Mouse (Mus musculus): ENCODE data around the gene Tsc22d1. TPM values are rescaled to one million over a fixed set of nuclear protein-coding genes. Genes with fewer than 3 reads are reported as not detected.

The Tsc22d1 gene
- polyA plus RNA-seq, 1 experiment from 2014 or later, result 547 TPM

DNA sequence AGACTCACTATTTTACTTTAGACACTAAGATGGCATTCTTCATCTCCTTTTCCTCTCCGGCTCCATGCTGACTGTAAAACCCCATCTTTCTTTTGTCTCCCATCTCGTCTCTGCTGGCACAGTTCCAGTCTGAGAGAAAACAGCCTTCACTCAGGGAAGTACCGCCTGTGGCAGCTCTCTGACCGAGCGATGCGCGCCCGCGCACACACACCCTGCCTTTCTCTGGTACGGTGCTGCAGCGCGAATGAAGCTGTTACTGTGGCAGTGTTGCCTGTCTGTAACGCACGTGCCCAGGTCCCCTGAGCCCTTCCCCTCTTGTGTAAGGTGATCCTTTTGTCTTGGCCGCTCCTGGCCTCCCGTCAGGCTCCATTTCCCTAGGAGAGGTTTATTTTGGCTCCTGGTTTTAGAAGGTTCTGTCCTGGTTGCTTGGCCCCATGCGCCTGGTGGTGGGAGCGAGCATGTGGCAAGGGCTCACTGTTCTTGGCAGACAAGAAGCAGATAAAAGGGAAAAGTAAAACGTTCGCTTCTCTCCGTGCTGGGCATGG is 11.3 kb downstream of the Tsc22d1 start:
- no peak for DNase-seq (ENCODE audit: low spot score)
- H3K36me3 ChIP-seq (ENCODE audit: control insufficient read depth, insufficient read depth, low read length), result peaks cover 9% of the 10 kb centered on the region; the same call in 1 of the 2 replicates
- no peak for ATAC-seq (ENCODE audit: low FRiP score)
- no peak overlapping the region for H3K4me3 ChIP-seq (ENCODE audit: low read depth, low read length)
- H3K9ac ChIP-seq (ENCODE audit: low read depth, low read length), result no peak overlapping the region
- H3K4me2 ChIP-seq (replicated peaks; ENCODE audit: low read depth, low read length), result no peak overlapping the region
- no peaks in the 10 kb centered on the region for H3K27me3 ChIP-seq (ENCODE audit: control insufficient read depth, insufficient read depth, low read length)
- H3K27ac ChIP-seq (ENCODE audit: low read depth, low read length), result no peak overlapping the region
- H3K9me3 ChIP-seq (ENCODE audit: control insufficient read depth, low read length), result no peaks in the 10 kb centered on the region
- 93% methylated on average over 21 of the region's 21 CpGs for WGBS
- no peaks in the 10 kb centered on the region for H3K4me1 ChIP-seq (replicated peaks; ENCODE audit: control insufficient read depth, insufficient read depth, low read length)

DNA sequence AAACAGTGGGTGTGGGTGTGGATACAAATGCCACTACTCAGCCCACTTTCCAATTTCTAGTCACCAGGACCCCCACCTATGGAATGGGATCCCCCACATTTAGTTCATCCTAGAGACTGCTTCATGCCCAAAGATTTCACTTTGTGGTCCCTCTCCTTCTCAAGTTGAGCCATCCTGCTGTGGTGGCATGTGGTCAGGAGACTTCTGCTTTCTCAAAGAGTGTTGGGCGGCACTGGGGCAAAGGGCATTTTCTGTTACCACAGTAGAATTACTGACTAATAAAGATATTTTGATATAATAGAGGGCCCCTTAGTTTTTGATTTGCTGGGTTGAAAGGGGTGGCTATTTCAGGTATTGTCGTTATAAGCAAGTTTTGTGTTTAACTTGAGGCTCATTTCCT is 14.1 kb downstream of the Tsc22d1 start:
- ATAC-seq (ENCODE audit: low FRiP score) (no peak), DNase-seq (ENCODE audit: low spot score) (no peak)
- Histone ChIP-seq H3K27me3 (ENCODE audit: control insufficient read depth, insufficient read depth, low read length) (no peaks in the 10 kb centered on the region), H3K4me2 (replicated peaks; ENCODE audit: low read depth, low read length) (no peak overlapping the region), H3K9me3 (ENCODE audit: control insufficient read depth, low read length) (no peaks in the 10 kb centered on the region), H3K9ac (ENCODE audit: low read depth, low read length) (no peak overlapping the region), H3K4me1 (replicated peaks; ENCODE audit: control insufficient read depth, insufficient read depth, low read length) (no peaks in the 10 kb centered on the region), H3K36me3 (ENCODE audit: control insufficient read depth, insufficient read depth, low read length) (peaks cover 9% of the 10 kb centered on the region; the same call in 1 of the 2 replicates), H3K27ac (ENCODE audit: low read depth, low read length) (no peak overlapping the region), H3K4me3 (ENCODE audit: low read depth, low read length) (no peak overlapping the region)
- 90% methylated on average over 2 of the region's 2 CpGs for WGBS

DNA sequence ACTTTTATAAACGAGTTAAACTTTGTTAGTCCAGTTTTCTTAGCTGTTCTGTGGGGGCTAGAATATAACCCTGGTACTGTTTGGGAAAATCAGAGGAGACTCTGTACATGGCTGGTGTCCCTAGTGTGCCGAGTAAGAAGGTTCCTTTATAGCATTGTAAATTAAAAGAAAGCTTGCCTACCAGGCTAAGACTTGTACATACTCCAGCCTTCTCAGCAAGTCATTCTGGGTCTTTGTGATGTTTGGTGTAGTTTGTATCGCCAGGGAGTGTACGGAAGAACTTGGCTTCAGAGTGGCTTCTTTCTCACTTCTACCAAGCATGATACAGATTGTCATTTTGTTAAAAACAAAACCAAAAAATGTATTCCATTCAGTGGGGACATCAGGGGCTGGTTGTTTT is 17.2 kb downstream of the Tsc22d1 start:
- no peak for DNase-seq (ENCODE audit: low spot score)
- H3K27ac ChIP-seq (ENCODE audit: low read depth, low read length), result no peak overlapping the region

DNA sequence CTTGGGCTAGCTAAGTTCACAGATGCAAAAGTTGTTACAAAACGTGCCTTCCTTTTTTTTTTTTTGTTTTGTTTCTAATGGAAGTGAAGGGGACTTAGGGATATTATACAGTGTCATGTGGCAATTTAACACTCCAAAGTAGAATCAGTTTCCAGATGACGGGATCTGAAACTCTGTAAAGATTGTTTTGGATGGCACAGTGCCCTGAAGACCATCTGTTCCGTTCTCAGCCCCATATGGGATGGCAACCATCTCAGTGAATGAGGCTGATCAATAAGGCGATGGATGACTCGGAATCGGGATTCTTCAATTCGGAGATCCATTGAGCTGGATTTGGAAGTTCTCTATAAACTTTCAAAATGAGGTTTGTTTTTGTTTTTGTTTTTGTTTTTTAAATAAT is 17.6 kb downstream of the Tsc22d1 start:
- Histone ChIP-seq H3K36me3 (ENCODE audit: control insufficient read depth, insufficient read depth, low read length) (no peaks in the 10 kb centered on the region), H3K27me3 (ENCODE audit: control insufficient read depth, insufficient read depth, low read length) (no peaks in the 10 kb centered on the region), H3K9me3 (ENCODE audit: control insufficient read depth, low read length) (no peaks in the 10 kb centered on the region), H3K9ac (ENCODE audit: low read depth, low read length) (no peak overlapping the region), H3K4me3 (ENCODE audit: low read depth, low read length) (no peak overlapping the region), H3K27ac (ENCODE audit: low read depth, low read length) (no peak overlapping the region), H3K4me2 (replicated peaks; ENCODE audit: low read depth, low read length) (no peak overlapping the region), H3K4me1 (replicated peaks; ENCODE audit: control insufficient read depth, insufficient read depth, low read length) (no peaks in the 10 kb centered on the region)
- WGBS, result 89% methylated on average over 7 of the region's 7 CpGs
- no peak for ATAC-seq (ENCODE audit: low FRiP score)
- no peak for DNase-seq (ENCODE audit: low spot score)

More for the DNA sequence above, 17.2 kb downstream of the Tsc22d1 start:
- ATAC-seq (ENCODE audit: low FRiP score), result no peak
- Histone ChIP-seq H3K4me2 (replicated peaks; ENCODE audit: low read depth, low read length) (no peak overlapping the region), H3K9ac (ENCODE audit: low read depth, low read length) (no peak overlapping the region), H3K4me3 (ENCODE audit: low read depth, low read length) (no peak overlapping the region), H3K9me3 (ENCODE audit: control insufficient read depth, low read length) (no peaks in the 10 kb centered on the region), H3K27me3 (ENCODE audit: control insufficient read depth, insufficient read depth, low read length) (no peaks in the 10 kb centered on the region), H3K4me1 (replicated peaks; ENCODE audit: control insufficient read depth, insufficient read depth, low read length) (no peaks in the 10 kb centered on the region), H3K36me3 (ENCODE audit: control insufficient read depth, insufficient read depth, low read length) (no peaks in the 10 kb centered on the region)
- 90% methylated on average over 4 of the region's 4 CpGs for WGBS

DNA sequence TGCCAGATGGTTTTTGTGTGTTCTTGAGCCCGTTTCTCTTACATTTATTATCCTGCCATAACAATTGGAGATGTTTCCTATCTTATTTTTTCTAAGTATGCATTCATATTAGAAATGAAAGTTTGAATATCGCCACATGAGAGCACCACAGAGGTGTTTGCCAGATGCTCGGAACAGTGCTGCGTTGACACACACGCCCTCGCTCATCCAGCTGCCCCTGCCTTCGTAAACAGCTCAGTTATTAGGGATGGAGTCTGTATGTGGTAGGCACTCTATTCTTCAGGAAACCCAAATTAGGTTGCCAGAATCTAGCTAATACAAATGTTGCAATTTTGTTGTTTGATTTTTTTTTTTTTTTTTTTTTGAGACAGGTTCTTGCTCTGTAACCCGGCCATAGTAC is 18.1 kb downstream of the Tsc22d1 start:
- no peaks in the 10 kb centered on the region for H3K4me1 ChIP-seq (replicated peaks; ENCODE audit: control insufficient read depth, insufficient read depth, low read length)
- ATAC-seq (ENCODE audit: low FRiP score) (no peak), DNase-seq (ENCODE audit: low spot score) (no peak)
- H3K9me3 ChIP-seq (ENCODE audit: control insufficient read depth, low read length), result no peaks in the 10 kb centered on the region
- no peak overlapping the region for H3K27ac ChIP-seq (ENCODE audit: low read depth, low read length)
- no peaks in the 10 kb centered on the region for H3K36me3 ChIP-seq (ENCODE audit: control insufficient read depth, insufficient read depth, low read length)
- H3K27me3 ChIP-seq (ENCODE audit: control insufficient read depth, insufficient read depth, low read length), result no peaks in the 10 kb centered on the region
- 97% methylated on average over 8 of the region's 8 CpGs for WGBS
- no peak overlapping the region for H3K9ac ChIP-seq (ENCODE audit: low read depth, low read length)
- no peak overlapping the region for H3K4me3 ChIP-seq (ENCODE audit: low read depth, low read length)
- H3K4me2 ChIP-seq (replicated peaks; ENCODE audit: low read depth, low read length), result no peak overlapping the region

DNA sequence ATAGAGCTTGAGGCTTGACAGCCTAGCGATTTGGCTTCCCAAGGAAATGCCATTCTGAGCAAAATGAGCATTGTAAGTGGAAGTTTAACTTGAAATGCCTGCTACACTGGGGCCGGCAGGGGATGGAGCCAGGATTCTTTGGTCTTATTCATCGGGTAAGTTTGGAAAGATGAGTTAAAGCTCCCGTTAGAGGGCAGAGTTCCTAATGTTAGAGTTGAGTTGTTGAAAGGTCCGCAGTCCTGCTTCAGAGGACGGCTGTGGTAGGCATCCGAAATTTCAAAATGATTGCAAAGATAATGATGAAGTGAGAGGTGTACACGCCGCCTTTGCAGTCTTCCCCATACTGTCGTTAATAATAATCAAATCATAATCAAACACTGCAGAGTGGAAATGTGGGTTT is 27.4 kb downstream of the Tsc22d1 start:
- H3K4me1 ChIP-seq (replicated peaks; ENCODE audit: control insufficient read depth, insufficient read depth, low read length), result no peaks in the 10 kb centered on the region
- no peaks in the 10 kb centered on the region; the same call in 1 of the 2 replicates for H3K36me3 ChIP-seq (ENCODE audit: control insufficient read depth, insufficient read depth, low read length)
- no peak overlapping the region for H3K4me2 ChIP-seq (replicated peaks; ENCODE audit: low read depth, low read length)
- H3K27ac ChIP-seq (ENCODE audit: low read depth, low read length), result no peak overlapping the region
- ATAC-seq (ENCODE audit: low FRiP score) (no peak), DNase-seq (ENCODE audit: low spot score) (no peak)
- no peaks in the 10 kb centered on the region for H3K9me3 ChIP-seq (ENCODE audit: control insufficient read depth, low read length)
- no peaks in the 10 kb centered on the region for H3K27me3 ChIP-seq (ENCODE audit: control insufficient read depth, insufficient read depth, low read length)
- H3K9ac ChIP-seq (ENCODE audit: low read depth, low read length), result no peak overlapping the region
- WGBS, result 89% methylated on average over 10 of the region's 10 CpGs
- no peak overlapping the region for H3K4me3 ChIP-seq (ENCODE audit: low read depth, low read length)

DNA sequence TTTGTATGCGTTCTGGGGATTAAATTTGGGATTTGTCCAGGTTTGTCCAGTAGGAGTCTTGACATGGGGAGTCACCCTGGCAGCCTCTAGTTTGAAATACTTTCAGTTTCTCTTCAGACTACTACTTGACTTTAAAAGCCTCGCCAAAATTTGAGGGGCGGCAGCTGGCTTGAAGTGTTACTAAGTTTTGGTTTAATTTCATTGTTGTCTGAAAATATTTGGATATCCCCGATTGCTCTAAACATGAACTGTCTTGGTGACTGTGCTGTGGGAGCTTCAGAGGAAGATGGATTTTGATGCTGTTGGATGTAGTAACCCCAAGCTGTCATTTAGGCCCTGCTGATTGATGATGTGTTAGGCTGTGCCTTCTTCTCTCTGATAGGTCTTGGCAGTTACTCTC is 34.2 kb downstream of the Tsc22d1 start:
- Histone ChIP-seq H3K27ac (ENCODE audit: low read depth, low read length) (no peak overlapping the region), H3K27me3 (ENCODE audit: control insufficient read depth, insufficient read depth, low read length) (no peaks in the 10 kb centered on the region), H3K4me1 (replicated peaks; ENCODE audit: control insufficient read depth, insufficient read depth, low read length) (no peaks in the 10 kb centered on the region; the same call in 1 of the 2 replicates), H3K4me3 (ENCODE audit: low read depth, low read length) (no peak overlapping the region), H3K9ac (ENCODE audit: low read depth, low read length) (no peak overlapping the region), H3K36me3 (ENCODE audit: control insufficient read depth, insufficient read depth, low read length) (no peaks in the 10 kb centered on the region), H3K4me2 (replicated peaks; ENCODE audit: low read depth, low read length) (no peak overlapping the region), H3K9me3 (ENCODE audit: control insufficient read depth, low read length) (no peaks in the 10 kb centered on the region)
- ATAC-seq (ENCODE audit: low FRiP score) (no peak), DNase-seq (ENCODE audit: low spot score) (no peak)
- 90% methylated on average over 4 of the region's 4 CpGs for WGBS

DNA sequence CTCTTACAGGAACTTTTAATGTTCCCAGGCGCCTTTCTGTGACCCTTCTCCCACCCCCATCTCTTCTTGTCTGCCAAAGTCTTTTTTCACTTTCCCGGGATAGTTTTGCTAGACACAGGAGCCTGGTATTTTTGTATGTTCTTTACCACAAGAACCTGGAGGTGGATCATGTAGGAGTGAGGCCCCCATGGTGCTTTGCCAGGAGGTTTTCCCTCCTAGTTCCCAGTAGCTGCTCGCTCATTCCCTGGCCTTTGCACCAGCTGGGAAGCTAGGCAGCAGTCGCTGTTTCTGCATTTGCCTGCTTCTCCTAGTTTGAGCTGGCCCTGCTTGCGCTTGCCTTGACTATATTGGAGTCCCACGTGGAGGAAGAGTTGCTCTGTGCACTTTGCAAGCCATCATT is 36.2 kb downstream of the Tsc22d1 start:
- 85% methylated on average over 6 of the region's 6 CpGs for WGBS
- no peak for ATAC-seq (ENCODE audit: low FRiP score)
- no peak overlapping the region for H3K9ac ChIP-seq (ENCODE audit: low read depth, low read length)

DNA sequence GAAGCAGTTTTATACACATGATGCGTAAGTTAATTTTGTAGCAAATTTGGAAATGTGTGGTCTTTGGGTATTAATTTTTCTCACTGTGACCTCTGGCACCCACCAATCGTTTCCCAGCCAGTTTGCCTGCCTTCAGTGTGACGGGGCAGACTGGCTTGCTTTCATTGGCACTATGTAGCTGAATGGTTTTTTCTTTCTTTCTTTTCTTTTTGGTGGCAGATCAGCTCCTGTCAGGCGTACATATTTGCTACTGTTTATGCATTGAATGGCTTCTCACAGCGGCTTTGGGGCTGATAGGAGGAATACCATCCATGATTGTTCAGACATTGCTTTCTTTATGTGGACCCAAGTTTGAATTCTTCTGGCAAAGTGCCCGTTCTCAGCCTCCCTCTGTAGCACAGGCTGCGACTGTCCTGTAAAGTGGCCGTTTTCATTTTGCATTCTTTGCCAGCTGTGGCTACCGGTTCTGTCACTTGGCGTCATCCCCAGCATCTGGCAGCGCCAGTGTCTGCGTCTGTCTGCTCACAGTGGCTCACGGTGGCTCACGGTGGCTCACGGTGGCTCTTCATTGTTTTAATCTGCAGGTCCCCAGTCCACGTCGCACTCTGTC is 38.1 kb downstream of the Tsc22d1 start:
- H3K4me2 ChIP-seq (replicated peaks; ENCODE audit: low read depth, low read length), result no peak overlapping the region
- H3K36me3 ChIP-seq (ENCODE audit: control insufficient read depth, insufficient read depth, low read length), result no peaks in the 10 kb centered on the region
- no peak overlapping the region for H3K4me3 ChIP-seq (ENCODE audit: low read depth, low read length)
- peak overlapping the region; percentile 30; the same call in 1 of the 2 replicates for H3K27ac ChIP-seq (ENCODE audit: low read depth, low read length)
- H3K4me1 ChIP-seq (replicated peaks; ENCODE audit: control insufficient read depth, insufficient read depth, low read length), result no peaks in the 10 kb centered on the region; the same call in 1 of the 2 replicates
- H3K9ac ChIP-seq (ENCODE audit: low read depth, low read length), result 0 out of 2 replicates have a peak overlapping the region, but pooled peaks have one; percentile 4
- DNase-seq (ENCODE audit: low spot score) (no peak), ATAC-seq (ENCODE audit: low FRiP score) (no peak)
- WGBS, result 82% methylated on average over 17 of the region's 17 CpGs
- H3K9me3 ChIP-seq (ENCODE audit: control insufficient read depth, low read length), result no peaks in the 10 kb centered on the region
- no peaks in the 10 kb centered on the region for H3K27me3 ChIP-seq (ENCODE audit: control insufficient read depth, insufficient read depth, low read length)

More for the DNA sequence above, 36.2 kb downstream of the Tsc22d1 start:
- no peaks in the 10 kb centered on the region for H3K36me3 ChIP-seq (ENCODE audit: control insufficient read depth, insufficient read depth, low read length)
- no peak overlapping the region for H3K4me3 ChIP-seq (ENCODE audit: low read depth, low read length)
- H3K9me3 ChIP-seq (ENCODE audit: control insufficient read depth, low read length), result no peaks in the 10 kb centered on the region
- H3K27me3 ChIP-seq (ENCODE audit: control insufficient read depth, insufficient read depth, low read length), result no peaks in the 10 kb centered on the region
- H3K4me1 ChIP-seq (replicated peaks; ENCODE audit: control insufficient read depth, insufficient read depth, low read length), result no peaks in the 10 kb centered on the region; the same call in 1 of the 2 replicates
- no peak for DNase-seq (ENCODE audit: low spot score)
- no peak overlapping the region for H3K27ac ChIP-seq (ENCODE audit: low read depth, low read length)
- H3K4me2 ChIP-seq (replicated peaks; ENCODE audit: low read depth, low read length), result no peak overlapping the region
